Mouse (Mus musculus) adrenal gland, postnatal 36 days (tissue): ENCODE measurements around the gene Slc8a3. TPM values are rescaled to one million over a fixed set of nuclear protein-coding genes. Genes with fewer than 3 reads are reported as not detected.

Source experiments
- DNase-seq, 2 experiments: peaks; one replicate each; pipeline ENCODE4 v3.0.0; 2021; ENCODE audit warnings: mixed read lengths in 1 of 2
- total RNA-seq, 2 experiments: library from RNA; stranded (reverse); gene quantifications; 2 replicates each; pipeline ENCODE4 v1.2.3; 2021

The Slc8a3 gene
- total RNA-seq, 2 experiments from 2014 or later, result 0.43 to 0.72 TPM

DNA sequence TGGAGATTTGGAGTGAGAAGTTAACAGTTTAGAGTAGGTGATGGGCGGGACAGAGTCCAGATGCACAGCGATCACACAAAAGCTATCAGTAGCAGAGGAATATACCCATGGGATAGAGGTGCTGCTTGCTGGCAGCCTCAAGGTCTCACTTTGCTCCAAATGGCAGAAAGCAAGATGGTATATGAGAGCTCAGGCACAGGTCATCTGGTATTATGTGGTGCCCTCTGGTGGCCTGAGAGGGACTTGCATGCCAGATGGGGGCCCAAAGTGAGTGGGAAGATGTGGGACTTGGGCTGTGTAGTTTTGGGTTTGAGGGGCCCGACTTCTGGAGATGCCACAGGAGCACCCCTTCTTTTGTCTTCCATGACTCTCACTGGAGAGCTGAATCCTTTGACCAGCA, 150.9 kb downstream of the Slc8a3 start:
- peak; percentile 74 for DNase-seq

DNA sequence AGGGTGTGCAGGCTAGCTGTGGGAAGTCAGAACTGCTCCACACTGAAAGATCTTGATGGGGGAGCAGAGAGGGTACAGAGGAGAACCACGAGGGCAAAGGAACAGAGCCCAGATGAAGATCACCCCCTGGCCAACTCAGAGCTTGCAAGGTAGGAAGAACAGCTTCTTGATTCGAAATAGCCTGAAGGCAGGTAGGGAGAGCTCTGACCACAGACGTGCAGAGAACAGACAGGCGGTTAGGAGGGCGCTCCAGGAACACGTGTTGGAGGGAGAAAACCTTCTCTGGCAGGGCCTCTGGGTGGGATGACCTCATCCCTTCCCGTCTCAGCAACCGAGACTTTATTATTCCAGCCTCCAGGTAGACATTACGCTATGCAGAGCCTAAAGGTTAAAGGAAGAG, 157.7 kb downstream of the Slc8a3 start:
- no peak for DNase-seq

DNA sequence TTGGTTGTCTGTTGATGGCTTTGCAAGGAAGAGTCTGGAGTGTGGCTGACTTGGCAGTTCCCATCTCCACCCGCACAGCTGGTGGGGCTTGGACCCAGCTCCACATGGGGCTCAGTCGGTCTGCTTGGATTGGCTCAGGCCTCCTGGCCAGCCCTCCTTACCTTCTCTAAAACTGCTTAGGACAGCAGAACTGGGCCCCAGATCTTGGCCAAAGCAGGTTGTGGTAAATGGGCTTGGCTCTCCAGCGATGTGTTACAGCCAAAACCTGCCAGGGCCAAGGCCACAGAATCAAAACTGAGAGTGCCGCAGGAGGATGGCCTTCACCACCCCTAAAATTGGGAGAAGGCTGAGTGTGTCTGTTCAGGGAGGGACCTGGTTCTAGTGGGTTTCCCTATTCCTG, 159.1 kb downstream of the Slc8a3 start:
- DNase-seq, result peak; percentile 77 to 82

DNA sequence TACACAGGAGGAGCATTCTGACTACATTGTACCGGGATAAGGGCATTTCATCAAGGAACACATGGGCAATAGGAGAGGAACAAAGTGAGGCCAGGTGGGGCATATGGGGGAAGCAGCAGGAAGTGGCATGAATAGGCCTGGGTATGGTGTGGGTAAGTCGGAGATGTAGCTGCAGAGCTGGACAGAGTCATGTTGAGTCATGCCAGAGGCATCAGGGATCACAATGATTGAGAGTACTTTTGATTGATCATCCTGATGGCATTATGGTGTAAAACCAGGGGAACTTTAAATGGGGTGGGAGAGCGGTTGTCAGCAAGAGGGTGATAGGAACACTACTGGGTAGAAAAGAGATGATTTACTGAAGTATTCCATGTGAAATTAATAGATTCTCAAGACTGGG, 160.0 kb downstream of the Slc8a3 start:
- DNase-seq, result peak in 1 of 2 experiments; percentile 30

GRCm38 (mm10) chr12:81170076-81170475, 162.9 kb downstream of the Slc8a3 start:
- peak; percentile 27 to 37 for DNase-seq

- no peak for DNase-seq
Measured at GRCm38 (mm10) chr12:81168494-81168893, 164.5 kb downstream of the Slc8a3 start.

DNA sequence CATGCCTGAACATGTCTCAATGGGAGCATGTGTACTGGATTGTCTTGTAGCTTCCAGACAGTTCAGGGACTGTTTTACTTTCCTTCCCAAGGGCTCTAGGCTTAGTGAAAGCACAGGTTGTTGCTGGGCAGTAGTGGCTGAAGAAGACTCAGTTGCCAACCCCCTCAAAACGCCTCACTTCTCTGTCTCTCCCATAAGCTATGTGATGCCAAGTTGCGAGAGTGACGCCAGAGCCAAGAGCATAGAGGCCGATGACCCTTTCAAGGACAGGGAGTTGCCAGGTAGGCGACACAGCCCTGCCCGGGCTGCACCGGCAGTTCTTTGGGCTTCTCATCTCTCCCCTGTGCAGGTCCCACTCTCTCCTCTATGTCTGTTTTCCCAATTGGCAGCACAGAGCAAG, 164.9 kb downstream of the Slc8a3 start:
- DNase-seq, result peak in 1 of 2 experiments; percentile 25

GRCm38 (mm10) chr12:81167142-81167541, 165.8 kb downstream of the Slc8a3 start:
- DNase-seq, result peak; percentile 44 to 61

- no peak for DNase-seq
Measured at GRCm38 (mm10) chr12:81166615-81167014, 166.4 kb downstream of the Slc8a3 start.

DNA sequence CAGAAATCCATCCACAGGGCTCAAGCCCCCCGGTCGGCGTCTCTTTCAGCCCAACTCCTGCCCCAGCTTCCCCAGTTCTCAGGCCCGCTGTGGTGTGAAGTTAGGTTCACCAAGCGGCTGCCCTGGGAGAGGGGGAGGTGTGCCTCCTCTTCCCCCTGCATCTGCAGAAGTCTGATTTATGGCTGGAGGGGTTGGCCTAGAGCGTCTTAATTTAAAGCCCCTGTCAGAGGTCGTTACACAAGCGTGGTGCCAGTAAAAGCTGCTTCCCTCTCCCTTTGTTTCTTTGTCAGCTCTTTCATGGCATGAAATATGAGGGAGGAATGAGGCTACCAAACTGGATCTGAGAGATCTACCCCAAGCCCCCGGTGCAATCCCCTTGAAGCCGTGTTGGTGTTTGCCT, 166.9 kb downstream of the Slc8a3 start:
- DNase-seq, result no peak

DNA sequence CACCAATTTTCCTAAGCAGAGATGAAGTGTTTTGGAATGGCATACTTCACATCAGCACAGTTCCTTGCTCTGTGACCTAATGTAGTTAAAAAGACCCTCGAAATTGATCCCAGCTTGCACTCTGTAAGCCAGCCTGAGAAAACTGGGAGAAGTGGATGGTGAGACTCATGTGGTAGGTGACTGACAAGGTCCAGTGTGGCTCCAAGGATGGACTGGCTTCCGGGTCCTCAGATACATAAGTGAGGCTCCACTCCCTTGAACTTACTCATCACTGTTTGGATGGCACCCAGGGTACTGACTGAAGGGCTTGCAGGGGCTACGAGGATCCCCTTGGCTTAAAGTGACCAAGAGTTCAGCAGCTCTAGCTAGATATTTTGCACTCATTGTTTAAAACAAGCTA, 169.4 kb downstream of the Slc8a3 start:
- DNase-seq, result no peak

DNA sequence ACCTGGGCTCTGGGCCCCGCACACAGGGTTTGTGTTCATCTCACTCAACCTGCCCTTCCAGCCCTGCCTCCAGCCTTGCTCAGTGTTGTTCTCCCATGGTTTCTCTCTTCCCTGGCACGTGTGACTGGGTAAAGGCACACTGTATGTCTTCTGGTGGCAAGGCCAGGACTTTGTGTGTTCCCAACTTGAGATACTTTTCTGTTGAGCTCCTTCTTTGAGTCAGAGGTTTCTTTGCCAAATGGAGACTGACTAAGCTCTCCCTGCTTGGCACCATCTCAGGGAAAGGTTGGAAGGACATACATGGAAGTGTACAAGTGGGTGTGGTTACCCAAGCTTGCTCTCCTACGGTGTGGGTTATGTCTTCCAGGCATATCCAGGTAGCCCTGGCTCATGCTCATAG, 169.8 kb downstream of the Slc8a3 start:
- DNase-seq, result peak; percentile 63

DNA sequence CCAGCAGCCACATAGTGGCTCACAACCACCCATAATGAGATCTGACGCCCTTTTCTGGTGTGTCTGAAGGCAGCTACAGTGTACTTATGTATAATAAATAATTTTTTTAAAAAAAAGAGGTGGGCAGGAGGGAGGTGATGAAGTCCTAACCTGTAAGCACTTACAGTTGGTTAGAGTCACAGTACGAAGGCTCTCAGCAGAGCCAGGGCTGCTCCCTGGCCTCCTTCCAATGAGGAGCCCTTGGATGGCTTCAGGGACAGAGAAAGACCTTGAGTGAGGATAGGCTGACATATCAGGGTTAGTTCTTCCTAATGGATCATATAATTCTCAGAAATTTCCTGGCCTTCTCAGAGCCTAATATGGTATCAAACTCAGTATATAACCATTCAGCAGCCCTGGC, 171.7 kb downstream of the Slc8a3 start:
- peak; percentile 86 to 89 for DNase-seq

- DNase-seq, result peak; percentile 82 to 87
Measured at GRCm38 (mm10) chr12:81160831-81161230, 172.1 kb downstream of the Slc8a3 start.

- DNase-seq, result peak in 1 of 2 experiments; percentile 15
Measured at GRCm38 (mm10) chr12:81160425-81160824, 172.6 kb downstream of the Slc8a3 start.

GRCm38 (mm10) chr12:81159947-81160346, 173.0 kb downstream of the Slc8a3 start:
- DNase-seq, result peak; percentile 39 to 49

GRCm38 (mm10) chr12:81156841-81157240, 176.1 kb downstream of the Slc8a3 start:
- DNase-seq, result no peak

- peak; percentile 63 to 77 for DNase-seq
Measured at GRCm38 (mm10) chr12:81155675-81156074, 177.3 kb downstream of the Slc8a3 start.

GRCm38 (mm10) chr12:81152082-81152481, 180.9 kb downstream of the Slc8a3 start:
- no peak for DNase-seq

DNA sequence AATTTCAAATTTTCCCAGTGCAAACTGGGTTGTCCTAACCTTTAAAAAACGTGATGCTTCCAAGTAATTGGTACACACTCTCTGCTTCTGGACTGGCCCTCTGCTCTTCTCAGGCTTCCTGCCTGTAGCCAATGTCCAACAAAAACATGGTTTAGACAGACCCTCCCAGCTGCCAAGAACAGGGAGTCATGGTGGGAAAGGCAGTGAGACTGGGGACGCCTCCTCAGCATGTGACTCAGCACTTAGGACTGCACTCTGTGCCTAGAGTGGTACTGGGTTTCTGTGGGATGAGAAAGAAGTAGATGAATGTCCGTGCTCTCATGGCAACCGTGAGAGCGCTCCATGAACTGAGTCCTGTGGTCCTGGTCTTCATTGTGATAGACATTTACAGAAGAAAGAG, 182.1 kb downstream of the Slc8a3 start:
- no peak for DNase-seq

DNA sequence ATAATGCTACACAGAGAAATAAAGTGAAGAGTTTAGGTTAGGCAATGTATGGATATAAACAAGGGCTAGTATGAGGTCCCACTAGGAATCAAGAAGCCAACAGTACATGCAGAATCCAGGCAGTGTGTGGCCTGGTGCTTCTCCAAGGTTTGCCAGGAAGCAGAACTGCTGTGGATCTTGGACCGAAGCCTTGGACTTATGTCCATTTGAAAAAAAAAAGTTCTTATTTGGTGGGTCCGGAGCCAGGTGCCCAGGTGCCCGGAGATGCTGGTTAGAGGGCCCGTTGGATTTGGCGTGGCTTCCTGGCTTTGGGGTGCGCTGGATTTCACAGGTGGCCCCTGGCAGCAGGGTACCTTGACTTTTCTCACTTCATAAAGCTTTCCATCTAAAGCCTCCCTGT, 185.0 kb downstream of the Slc8a3 start:
- no peak for DNase-seq
